Mouse (Mus musculus): ENCODE measurements around the gene Gm20605. TPM values are rescaled to one million over a fixed set of nuclear protein-coding genes. Genes with fewer than 3 reads are reported as not detected.
"Not testable (repeated sequence)": the region's sequence is repeated elsewhere in the genome, so short reads cannot be mapped to it uniquely, and the experiment has no call there.

Gene Gm20605
- total and polyA plus RNA-seq, 3 experiments = 11.4 to 44.5 (median 14.5) TPM

DNA sequence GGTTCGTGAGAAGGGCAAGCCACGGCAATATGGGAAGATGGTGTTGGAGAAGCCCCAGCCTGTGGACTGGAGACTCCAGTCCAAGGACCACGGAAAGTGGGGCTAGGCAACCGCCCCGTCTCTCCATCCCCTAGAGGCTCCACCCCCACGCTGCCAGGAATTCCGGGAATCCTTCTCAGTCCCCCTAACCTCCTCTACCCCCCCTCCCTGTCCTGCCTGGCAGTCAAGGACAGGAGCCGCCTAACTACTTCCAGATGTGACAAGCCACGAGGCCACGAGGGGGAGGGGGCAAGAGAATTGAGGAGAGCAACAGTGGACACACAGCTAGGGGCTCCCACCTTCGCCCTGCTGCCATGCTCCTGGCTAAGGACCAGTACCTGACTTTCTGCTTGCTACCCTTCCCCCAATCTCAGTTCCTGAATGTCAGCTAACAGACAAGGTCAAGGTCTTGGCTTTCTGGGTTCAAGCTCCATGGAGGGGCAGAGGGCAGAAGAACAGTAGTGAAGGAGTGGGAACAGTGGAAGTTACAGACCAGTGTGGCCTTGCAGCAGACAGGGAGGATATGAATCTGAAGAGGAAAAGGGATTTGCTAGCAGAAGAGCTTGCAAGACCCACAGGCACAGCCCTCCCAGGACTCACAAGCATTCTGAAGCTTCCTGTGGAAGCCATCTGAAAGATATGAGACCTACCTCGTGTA lies 18.3 kb upstream of the Gm20605 start:
- DNase-seq (ENCODE audit: low spot score) (no peak), ATAC-seq (ENCODE audit: extremely low read depth, insufficient number of reproducible peaks, low FRiP score, poor library complexity, severe bottlenecking) (no peak)
- Histone ChIP-seq H3K4me3 (ENCODE audit: low read depth, low read length) (no peak overlapping the region), H3K27me3 (ENCODE audit: insufficient read depth, low read length) (peaks cover 39% of the 10 kb centered on the region), H3K36me3 (replicated peaks) (peaks cover 25% of the 10 kb centered on the region), H3K9me3 (replicated peaks) (no peaks in the 10 kb centered on the region), H3K4me1 (ENCODE audit: insufficient read depth, low read depth, low read length) (peaks cover 44% of the 10 kb centered on the region)
- no peak for TF ChIP-seq TAL1 (conservative IDR thresholded peaks at IDR 0.05; ENCODE audit: low read depth, low read length)
- TF ChIP-seq POLR2AphosphoS5 (IDR thresholded peaks at IDR 0.05; ENCODE audit: insufficient replicate concordance, low read depth, low read length) = no peak
- no peak for TF ChIP-seq CTCF (IDR thresholded peaks at IDR 0.05; ENCODE audit: low read depth, low read length)
- no peak for TF ChIP-seq GATA1 (IDR thresholded peaks at IDR 0.05; ENCODE audit: borderline replicate concordance, low read length)
- TF ChIP-seq GATA2 (IDR thresholded peaks at IDR 0.05; ENCODE audit: borderline replicate concordance, low read depth, low read length) = no peak

DNA sequence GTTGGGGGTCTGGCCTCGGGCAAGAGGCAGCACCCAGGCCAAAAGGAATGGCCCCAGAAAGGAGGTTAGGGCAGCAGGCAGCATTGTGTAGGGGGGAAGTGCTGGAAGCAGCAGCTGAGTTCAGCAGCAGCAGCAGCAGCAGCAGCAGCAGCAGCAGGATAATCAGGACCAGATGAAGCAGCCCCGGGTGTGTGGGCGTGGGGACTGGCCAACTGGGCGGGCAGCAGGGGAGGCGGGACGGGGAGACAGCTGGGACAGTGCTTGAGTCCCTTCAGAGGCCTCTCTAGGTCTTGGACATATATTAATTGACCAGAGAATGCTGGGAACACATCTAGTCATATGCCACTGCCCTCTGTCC lies 17.8 kb upstream of the Gm20605 start:
- H3K4me1 ChIP-seq (ENCODE audit: insufficient read depth, low read depth, low read length) = peaks cover 40% of the 10 kb centered on the region
- DNase-seq (ENCODE audit: low spot score) = no peak
- no peak for TF ChIP-seq CTCF (IDR thresholded peaks at IDR 0.05; ENCODE audit: low read depth, low read length)
- no peak for TF ChIP-seq POLR2AphosphoS5 (IDR thresholded peaks at IDR 0.05; ENCODE audit: insufficient replicate concordance, low read depth, low read length)
- TF ChIP-seq GATA2 (IDR thresholded peaks at IDR 0.05; ENCODE audit: borderline replicate concordance, low read depth, low read length) = no peak
- TF ChIP-seq TAL1 (conservative IDR thresholded peaks at IDR 0.05; ENCODE audit: low read depth, low read length) = no peak
- TF ChIP-seq GATA1 (IDR thresholded peaks at IDR 0.05; ENCODE audit: borderline replicate concordance, low read length) = no peak

DNA sequence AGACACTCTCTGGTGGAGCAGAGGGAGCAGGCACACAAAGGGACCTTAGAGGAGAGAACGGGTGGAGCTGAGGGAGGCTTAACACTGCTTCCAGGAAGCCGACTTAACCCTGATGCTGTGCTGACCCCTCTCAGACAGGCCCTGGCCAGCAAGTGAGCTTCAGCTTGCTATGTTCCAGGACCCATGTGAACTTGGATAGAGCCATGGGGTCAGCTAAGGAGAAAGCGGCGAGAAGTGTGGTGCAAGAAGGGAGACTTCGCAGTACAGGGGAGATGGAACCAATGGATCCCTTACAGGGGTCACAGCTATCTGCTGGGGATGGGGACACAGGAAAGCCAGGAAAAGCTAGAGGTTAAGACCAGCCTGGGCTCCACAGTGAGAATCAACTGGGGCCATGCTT lies 15.9 kb upstream of the Gm20605 start:
- Histone ChIP-seq H3K4me1 (ENCODE audit: insufficient read depth, low read depth, low read length) (peaks cover 41% of the 10 kb centered on the region), H3K36me3 (replicated peaks) (peaks cover 5% of the 10 kb centered on the region), H3K9me3 (replicated peaks) (no peaks in the 10 kb centered on the region), H3K27me3 (ENCODE audit: insufficient read depth, low read length) (peaks cover 52% of the 10 kb centered on the region), H3K4me3 (ENCODE audit: low read depth, low read length) (no peak overlapping the region)
- ATAC-seq (ENCODE audit: extremely low read depth, insufficient number of reproducible peaks, low FRiP score, poor library complexity, severe bottlenecking) = no peak
- TF ChIP-seq CTCF (IDR thresholded peaks at IDR 0.05; ENCODE audit: low read depth, low read length) = no peak
- no peak for TF ChIP-seq TAL1 (conservative IDR thresholded peaks at IDR 0.05; ENCODE audit: low read depth, low read length)
- TF ChIP-seq POLR2AphosphoS5 (IDR thresholded peaks at IDR 0.05; ENCODE audit: insufficient replicate concordance, low read depth, low read length) = no peak
- DNase-seq (ENCODE audit: low spot score) = no peak

More for the DNA sequence above, 17.8 kb upstream of the Gm20605 start:
- Histone ChIP-seq H3K27me3 (ENCODE audit: insufficient read depth, low read length) (peaks cover 41% of the 10 kb centered on the region), H3K36me3 (replicated peaks) (peaks cover 20% of the 10 kb centered on the region), H3K4me3 (ENCODE audit: low read depth, low read length) (no peak overlapping the region), H3K9me3 (replicated peaks) (no peaks in the 10 kb centered on the region)
- no peak for ATAC-seq (ENCODE audit: extremely low read depth, insufficient number of reproducible peaks, low FRiP score, poor library complexity, severe bottlenecking)

DNA sequence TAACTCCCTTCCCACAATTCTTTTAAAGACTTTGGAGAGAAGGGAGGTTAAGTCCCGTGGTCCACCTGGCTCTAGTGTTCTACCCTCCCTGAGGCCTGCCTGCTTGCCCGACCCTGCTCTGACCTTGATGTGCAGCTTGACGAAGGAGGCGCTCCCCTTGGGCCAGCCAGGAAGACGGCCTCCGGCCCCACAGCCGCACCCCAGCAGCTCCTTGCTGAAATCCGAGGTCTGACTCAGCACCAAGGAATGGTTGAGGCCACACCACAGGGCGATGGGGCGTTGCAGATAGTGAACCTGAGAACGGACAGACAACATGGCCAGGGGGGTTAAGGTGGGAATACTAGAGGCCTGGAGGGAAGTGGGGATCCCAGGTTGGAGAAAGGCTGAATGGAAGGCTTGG lies 15.4 kb upstream of the Gm20605 start, which contains the start of gene Pcolce:
Gene Pcolce (minus strand): TSS at position 235 of the 400 bp plus-strand sequence.
- no peak; the same call in 1 of the 2 replicates for ATAC-seq (ENCODE audit: extremely low read depth, insufficient number of reproducible peaks, low FRiP score, poor library complexity, severe bottlenecking)
- Histone ChIP-seq H3K4me3 (ENCODE audit: low read depth, low read length) (no peak within 1 kb of the TSS; the same call in 1 of the 2 replicates), H3K9me3 (replicated peaks) (no peaks in the 10 kb centered on the region), H3K27me3 (ENCODE audit: insufficient read depth, low read length) (peaks cover 57% of the 10 kb centered on the region), H3K36me3 (replicated peaks) (peaks cover 5% of the 10 kb centered on the region), H3K4me1 (ENCODE audit: insufficient read depth, low read depth, low read length) (peaks cover 46% of the 10 kb centered on the region)
- no peak for DNase-seq (ENCODE audit: low spot score)
- no peak for TF ChIP-seq GATA2 (IDR thresholded peaks at IDR 0.05; ENCODE audit: borderline replicate concordance, low read depth, low read length)
- no peak for TF ChIP-seq TAL1 (conservative IDR thresholded peaks at IDR 0.05; ENCODE audit: low read depth, low read length)
- no peak for TF ChIP-seq GATA1 (IDR thresholded peaks at IDR 0.05; ENCODE audit: borderline replicate concordance, low read length)
- TF ChIP-seq POLR2AphosphoS5 (IDR thresholded peaks at IDR 0.05; ENCODE audit: insufficient replicate concordance, low read depth, low read length) = no peak
- TF ChIP-seq CTCF (IDR thresholded peaks at IDR 0.05; ENCODE audit: low read depth, low read length) = no peak

DNA sequence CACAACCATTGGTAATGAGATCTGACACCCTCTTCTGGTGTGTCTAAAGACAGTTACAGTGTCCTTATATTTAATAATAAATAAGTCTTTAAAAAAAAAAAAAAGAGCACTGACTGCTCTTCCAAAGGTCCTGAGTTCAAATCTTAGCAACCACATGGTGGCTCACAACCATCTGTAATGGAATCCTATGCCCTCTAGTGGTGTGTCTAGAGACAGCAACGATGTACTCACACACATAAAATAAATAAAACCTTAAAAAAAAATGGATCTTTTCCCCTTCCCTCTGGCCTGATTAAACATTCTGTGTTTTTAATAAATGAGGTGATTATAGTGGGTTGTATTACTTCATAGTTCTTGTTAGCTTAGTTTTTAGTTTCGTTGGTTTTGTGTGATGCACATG lies 14.1 kb upstream of the Gm20605 start:
- H3K4me3 ChIP-seq (ENCODE audit: low read depth, low read length); DNase-seq (ENCODE audit: low spot score); ATAC-seq (ENCODE audit: extremely low read depth, insufficient number of reproducible peaks, low FRiP score, poor library complexity, severe bottlenecking): not testable (repeated sequence)

DNA sequence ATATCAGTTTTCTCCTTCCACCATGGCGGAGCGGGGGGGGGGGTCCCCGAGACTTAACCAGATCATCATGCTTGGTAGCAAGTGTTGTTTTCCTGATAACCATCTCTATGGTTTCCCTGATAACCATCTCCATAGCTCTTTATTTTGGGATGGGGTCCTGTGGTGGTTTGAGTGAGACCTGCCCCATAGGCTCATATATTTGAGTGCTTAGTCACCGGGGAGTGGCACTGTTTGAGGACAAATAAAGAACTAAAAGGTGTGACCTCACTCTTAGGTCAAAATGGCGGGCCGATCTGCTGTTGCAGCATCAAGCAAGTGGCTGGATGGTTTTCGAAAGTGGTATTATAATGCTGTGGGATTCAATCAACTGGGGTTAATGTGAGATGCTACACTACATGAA lies 13.6 kb upstream of the Gm20605 start:
- no peaks in the 10 kb centered on the region for H3K36me3 ChIP-seq (replicated peaks)
- H3K27me3 ChIP-seq (ENCODE audit: insufficient read depth, low read length) = peaks cover 64% of the 10 kb centered on the region
- TF ChIP-seq CTCF (IDR thresholded peaks at IDR 0.05; ENCODE audit: low read depth, low read length) (no peak), TAL1 (conservative IDR thresholded peaks at IDR 0.05; ENCODE audit: low read depth, low read length) (no peak), GATA1 (IDR thresholded peaks at IDR 0.05; ENCODE audit: borderline replicate concordance, low read length) (no peak), POLR2AphosphoS5 (IDR thresholded peaks at IDR 0.05; ENCODE audit: insufficient replicate concordance, low read depth, low read length) (no peak), GATA2 (IDR thresholded peaks at IDR 0.05; ENCODE audit: borderline replicate concordance, low read depth, low read length) (no peak)
- H3K4me3 ChIP-seq (ENCODE audit: low read depth, low read length) = no peak overlapping the region
- no peak for DNase-seq (ENCODE audit: low spot score)
- H3K9me3 ChIP-seq (replicated peaks) = no peaks in the 10 kb centered on the region
- peaks cover 42% of the 10 kb centered on the region for H3K4me1 ChIP-seq (ENCODE audit: insufficient read depth, low read depth, low read length)
- no peak for ATAC-seq (ENCODE audit: extremely low read depth, insufficient number of reproducible peaks, low FRiP score, poor library complexity, severe bottlenecking)

More for the DNA sequence above, 14.1 kb upstream of the Gm20605 start:
- Histone ChIP-seq H3K4me1 (ENCODE audit: insufficient read depth, low read depth, low read length) (peaks cover 46% of the 10 kb centered on the region), H3K27me3 (ENCODE audit: insufficient read depth, low read length) (peaks cover 64% of the 10 kb centered on the region)
- not testable (repeated sequence) for H3K36me3 ChIP-seq (replicated peaks); H3K9me3 ChIP-seq (replicated peaks)

All from G1E (cell line).